In genomic region chr4:142292760-142293159, GRCm38 (mm10) we compare ENCODE assay signal across 17 mouse cellular contexts. TPM values are rescaled to one million over a fixed set of nuclear protein-coding genes. Genes with fewer than 3 reads are reported as not detected.
DNase-seq lines count a peak whose midpoint lies in the region; ATAC-seq lines count a peak whose summit lies in the region.
"Had no signal": no experiment of that assay in that cellular context is flagged by ENCODE, and none has a peak within 500 bp of the region (broad histone marks: within the 10 kb centered on the region; RNA-seq: fewer than 3 reads in every experiment).

No protein-coding gene starts in this region.

- 0 out of 2 replicates have a peak, but pooled peaks have one; percentile 47 for ATAC-seq in midbrain, embryonic 14.5 days (ENCODE audit: low FRiP score, low TSS enrichment)
- no peak for ATAC-seq in midbrain, embryonic 11.5 days (ENCODE audit: low FRiP score)
- peak; percentile 54 for ATAC-seq in midbrain, embryonic 15.5 days (replicated peaks)
- ATAC-seq: liver, embryonic 12.5 days had no signal

- no peak overlapping the region for H3K4me2 ChIP-seq in midbrain, embryonic 14.5 days (ENCODE audit: low read length)
- H3K4me2 ChIP-seq in midbrain, embryonic 11.5 days, result no peak overlapping the region
- H3K4me2 ChIP-seq in midbrain, embryonic 15.5 days, result no peak overlapping the region
- H3K4me2 ChIP-seq: embryonic facial prominence, embryonic 12.5 days; liver, embryonic 12.5 days; lung, embryonic 14.5 days had no signal

- H3K9me3 ChIP-seq in midbrain, embryonic 14.5 days (ENCODE audit: control insufficient read depth, low read length), result no peaks in the 10 kb centered on the region
- no peaks in the 10 kb centered on the region for H3K9me3 ChIP-seq in midbrain, embryonic 11.5 days (ENCODE audit: control insufficient read depth, low read length)
- H3K9me3 ChIP-seq in midbrain, embryonic 15.5 days, result no peaks in the 10 kb centered on the region
- H3K9me3 ChIP-seq: embryonic facial prominence, embryonic 12.5 days; liver, embryonic 12.5 days had no signal

- H3K4me1 ChIP-seq in midbrain, embryonic 14.5 days (ENCODE audit: control insufficient read depth, insufficient read depth, low read length), result peaks cover 10% of the 10 kb centered on the region
- H3K4me1 ChIP-seq in midbrain, embryonic 11.5 days (ENCODE audit: control insufficient read depth, insufficient read depth, low read length), result 0 out of 2 replicates have a peak, but pooled peaks cover 2% of the 10 kb centered on the region
- peaks cover 31% of the 10 kb centered on the region for H3K4me1 ChIP-seq in midbrain, embryonic 15.5 days
- H3K4me1 ChIP-seq: liver, embryonic 12.5 days had no signal

- WGBS in midbrain, embryonic 14.5 days, result 61% methylated on average over 7 of the region's 7 CpGs
- 81% methylated on average over 7 of the region's 7 CpGs for WGBS in midbrain, embryonic 11.5 days
- WGBS in midbrain, embryonic 15.5 days, result 55% methylated on average over 7 of the region's 7 CpGs

- H3K27me3 ChIP-seq in midbrain, embryonic 14.5 days (ENCODE audit: control insufficient read depth, insufficient read depth, low read length), result no peaks in the 10 kb centered on the region
- no peaks in the 10 kb centered on the region for H3K27me3 ChIP-seq in midbrain, embryonic 11.5 days (ENCODE audit: control insufficient read depth, insufficient read depth, low read length)
- H3K27me3 ChIP-seq in midbrain, embryonic 15.5 days (replicated peaks), result no peaks in the 10 kb centered on the region
- H3K27me3 ChIP-seq: embryonic facial prominence, embryonic 12.5 days; liver, embryonic 12.5 days had no signal

- DNase-seq in cerebellum, postnatal 10 days, result peak; percentile 61 to 63
- no peak for DNase-seq in cerebellum, postnatal 4 days (ENCODE audit: low spot score in 2 of 2)
- peak; percentile 48 for DNase-seq in midbrain, embryonic 14.5 days
- DNase-seq in midbrain, embryonic 11.5 days (ENCODE audit: low spot score, missing footprints), result no peak
- DNase-seq in kidney, adult 8-10 months, result no peak
- DNase-seq in testis, postnatal 14 days (ENCODE audit: low spot score), result no peak
- DNase-seq in B cell, adult 2 months, result no peak
- DNase-seq: cerebellum, adult 11 months; gastrocnemius, adult 2 months; heart, adult 11 months; kidney, adult 18-20 months; kidney, postnatal 14 days; lung, embryonic 14.5 days; right cerebral cortex, postnatal 25 days had no signal

- H3K36me3 ChIP-seq in midbrain, embryonic 14.5 days (ENCODE audit: control insufficient read depth, insufficient read depth, low read length), result no peaks in the 10 kb centered on the region
- no peaks in the 10 kb centered on the region; the same call in 1 of the 2 replicates for H3K36me3 ChIP-seq in midbrain, embryonic 11.5 days (ENCODE audit: control insufficient read depth, insufficient read depth, low read length)
- no peaks in the 10 kb centered on the region for H3K36me3 ChIP-seq in midbrain, embryonic 15.5 days (replicated peaks)
- H3K36me3 ChIP-seq: embryonic facial prominence, embryonic 12.5 days; liver, embryonic 12.5 days had no signal

- peak overlapping the region; percentile 60 for H3K27ac ChIP-seq in midbrain, embryonic 14.5 days (replicated peaks; ENCODE audit: low read depth, low read length)
- no peak overlapping the region for H3K27ac ChIP-seq in midbrain, embryonic 11.5 days (ENCODE audit: low read depth, low read length)
- peak overlapping the region; percentile 26; the same call in 1 of the 2 replicates for H3K27ac ChIP-seq in midbrain, embryonic 15.5 days
- H3K27ac ChIP-seq: embryonic facial prominence, embryonic 12.5 days; gastrocnemius, adult 2 months; liver, embryonic 12.5 days had no signal

- no peak overlapping the region for H3K4me3 ChIP-seq in midbrain, embryonic 14.5 days (replicated peaks; ENCODE audit: low read depth, low read length)
- no peak overlapping the region for H3K4me3 ChIP-seq in midbrain, embryonic 11.5 days (ENCODE audit: low read depth, low read length)
- no peak overlapping the region for H3K4me3 ChIP-seq in midbrain, embryonic 15.5 days
- H3K4me3 ChIP-seq: embryonic facial prominence, embryonic 12.5 days; gastrocnemius, adult 2 months; liver, embryonic 12.5 days had no signal

- no peak overlapping the region for H3K9ac ChIP-seq in midbrain, embryonic 14.5 days (replicated peaks; ENCODE audit: low read length)
- no peak overlapping the region for H3K9ac ChIP-seq in midbrain, embryonic 11.5 days (ENCODE audit: low read length)
- no peak overlapping the region for H3K9ac ChIP-seq in midbrain, embryonic 15.5 days
- H3K9ac ChIP-seq: embryonic facial prominence, embryonic 12.5 days; liver, embryonic 12.5 days; lung, embryonic 14.5 days had no signal

RNA-seq across cellular contexts. Expression of gene Kazn, which starts 53.6 kb away (rescaled TPM):
- 19.9 and 27.1 TPM in 2 replicates for polyA plus RNA-seq in midbrain, embryonic 14.5 days (2014; fragmentation: Nextera tagmentation; extraction: Ambion mirVana)
- 9.2 and 12.1 TPM in 2 replicates for polyA plus RNA-seq in midbrain, embryonic 11.5 days (2014; fragmentation: Nextera tagmentation; extraction: Ambion mirVana)
- polyA plus RNA-seq in midbrain, embryonic 15.5 days (2015; fragmentation: Nextera tagmentation; extraction: Ambion mirVana), result 33.6 and 34.3 TPM in 2 replicates

Comparison
In these comparisons a context has a peak if more than half of its experiments do, and no peak if none do; other contexts are left out.
1. DNase-seq: peak in cerebellum, postnatal 10 days (2 of 2) and midbrain, embryonic 14.5 days (single experiment); none in cerebellum, postnatal 4 days (0 of 2), midbrain, embryonic 11.5 days (single experiment), kidney, adult 8-10 months (0 of 2), testis, postnatal 14 days (single experiment) and B cell, adult 2 months (0 of 2).